Mouse (Mus musculus) effector memory CD4-positive, alpha-beta T cell, adult 7 months (primary cell): ENCODE results near the gene Rps6ka6. TPM values are rescaled to one million over a fixed set of nuclear protein-coding genes. Genes with fewer than 3 reads are reported as not detected.

Source experiments
- polyA plus RNA-seq: library from polyadenylated mRNA; unstranded; fragments of 100-300 nt; shearing (Covaris generic); gene quantifications from one replicate; pipeline ENCODE4 v1.2.1, GENCODE M21; 2017

Rps6ka6 gene
- polyA plus RNA-seq = 0.20 TPM

GRCm38 (mm10) chrX:111537859-111538258 lies at the start of gene Rps6ka6:
Gene Rps6ka6 (minus strand): TSS chrX:111537959.

Other genes with a start within 250 kb of the Rps6ka6 start
- 0.04 TPM for gene Hdx, start 159.1 kb upstream of the Rps6ka6 start, polyA plus RNA-seq